Mouse (Mus musculus) MEL (cell line): Measurements from ENCODE around the gene Engase. TPM values are rescaled to one million over a fixed set of nuclear protein-coding genes. Genes with fewer than 3 reads are reported as not detected.

Experiments used
- DNase-seq: peaks from one replicate; pipeline ENCODE4 v3.0.0; 2011; ENCODE audit warnings: low read depth, low spot score
- H3K27ac ChIP-seq: 2 replicates; pipeline ENCODE4 v1.5.1; 2012; ENCODE audit warnings: low read depth, mild to moderate bottlenecking, control low read depth, low read length, moderate library complexity; ENCODE audit not compliant: control insufficient read depth
- H3K27me3 ChIP-seq, 2 experiments: fragments of 150-350 bp in 1 of 2; sonication (generic) in 1 of 2; 2 replicates each; pipeline ENCODE4 v1.6.1; 2012; ENCODE audit warnings: low read length in 2 of 2, mild to moderate bottlenecking in 2 of 2, improper control_type of control experiment in 1 of 2, moderate library complexity in 1 of 2; ENCODE audit not compliant: insufficient read depth in 2 of 2, control insufficient read depth in 1 of 2
- H3K36me3 ChIP-seq, 2 experiments: 2 replicates each; pipeline ENCODE4 v1.6.1; 2012 to 2014; ENCODE audit warnings: low read length in 2 of 2, improper control_type of control experiment in 1 of 2, inconsistent platforms in 1 of 2, mild to moderate bottlenecking in 1 of 2; ENCODE audit not compliant: insufficient read depth in 2 of 2, control insufficient read depth in 1 of 2
- H3K4me1 ChIP-seq, 2 experiments: fragments of 150-350 bp in 1 of 2; sonication (generic) in 1 of 2; 2 replicates each; pipeline ENCODE4 v1.6.1; 2012; ENCODE audit warnings: low read length in 2 of 2, improper control_type of control experiment in 1 of 2, mild to moderate bottlenecking in 1 of 2; ENCODE audit not compliant: insufficient read depth in 2 of 2, control insufficient read depth in 1 of 2
- H3K4me3 ChIP-seq, 2 experiments: fragments of 150-350 bp in 1 of 2; sonication (generic) in 1 of 2; 2 replicates each; pipeline ENCODE4 v1.5.1; 2012; ENCODE audit warnings: low read depth in 2 of 2, low read length in 2 of 2, mild to moderate bottlenecking in 2 of 2, moderate library complexity in 2 of 2, control low read depth in 1 of 2, improper control_type of control experiment in 1 of 2; ENCODE audit not compliant: control insufficient read depth in 1 of 2, insufficient read depth in 1 of 2
- H3K79me2 ChIP-seq: 2 replicates; pipeline ENCODE4 v1.6.1; 2012; ENCODE audit warnings: mild to moderate bottlenecking, low read length, moderate library complexity; ENCODE audit not compliant: control insufficient read depth, poor library complexity, insufficient read depth
- H3K9ac ChIP-seq: 2 replicates; pipeline ENCODE4 v1.6.1; 2012; ENCODE audit warnings: low read depth, mild to moderate bottlenecking, control low read depth, low read length, moderate library complexity; ENCODE audit not compliant: control insufficient read depth, poor library complexity, severe bottlenecking
- H3K9me3 ChIP-seq: fragments of 150-350 bp; sonication (generic); replicated peaks from 2 replicates; pipeline ENCODE4 v1.6.1; 2012; ENCODE audit warnings: mild to moderate bottlenecking, low read length, improper control_type of control experiment, moderate library complexity; ENCODE audit not compliant: insufficient read depth
- BHLHE40 ChIP-seq: IDR thresholded peaks from 2 replicates; pipeline ENCODE4 v1.6.1; 2012; ENCODE audit warnings: low read depth, mild to moderate bottlenecking, inconsistent platforms, low read length, improper control_type of control experiment, borderline replicate concordance
- CHD1 ChIP-seq: IDR thresholded peaks from 2 replicates; pipeline ENCODE4 v1.6.1; 2012; ENCODE audit warnings: low read depth, mild to moderate bottlenecking, inconsistent platforms, low read length, improper control_type of control experiment
- CHD2 ChIP-seq: IDR thresholded peaks from 2 replicates; pipeline ENCODE4 v1.6.1; 2011; ENCODE audit warnings: low read length, improper control_type of control experiment
- CTCF ChIP-seq, 3 experiments: IDR thresholded peaks in 2 of 3; conservative IDR thresholded peaks in 1 of 3; 2 replicates each; pipeline ENCODE4 v1.5.1; 2011 to 2012; ENCODE audit warnings: low read length in 3 of 3, low read depth in 2 of 3, mild to moderate bottlenecking in 2 of 3, improper control_type of control experiment in 1 of 3, inconsistent platforms in 1 of 3, mixed read lengths in 1 of 3, moderate library complexity in 1 of 3; ENCODE audit not compliant: control insufficient read depth in 1 of 3, insufficient read depth in 1 of 3, poor library complexity in 1 of 3, severe bottlenecking in 1 of 3
- E2F4 ChIP-seq: IDR thresholded peaks from 2 replicates; pipeline ENCODE4 v1.6.1; 2011; ENCODE audit warnings: low read depth, low read length, improper control_type of control experiment, borderline replicate concordance
- ELF1 ChIP-seq: IDR thresholded peaks from 2 replicates; pipeline ENCODE4 v1.6.1; 2014; ENCODE audit warnings: low read depth, mild to moderate bottlenecking, inconsistent platforms, low read length, improper control_type of control experiment, moderate library complexity
- EP300 ChIP-seq, 2 experiments: IDR thresholded peaks; 2 replicates each; pipeline ENCODE4 v1.6.1; 2011; ENCODE audit warnings: improper control_type of control experiment in 2 of 2, low read length in 2 of 2, low read depth in 1 of 2, mild to moderate bottlenecking in 1 of 2
- ETS1 ChIP-seq: IDR thresholded peaks from 2 replicates; pipeline ENCODE4 v1.6.1; 2012; ENCODE audit warnings: low read depth, mild to moderate bottlenecking, inconsistent platforms, low read length, improper control_type of control experiment, moderate library complexity
- GABPA ChIP-seq: IDR thresholded peaks from 2 replicates; pipeline ENCODE4 v1.6.1; 2012; ENCODE audit warnings: low read depth, mild to moderate bottlenecking, inconsistent platforms, low read length, improper control_type of control experiment, moderate library complexity
- GATA1 ChIP-seq: IDR thresholded peaks from 2 replicates; pipeline ENCODE4 v1.6.1; 2011; ENCODE audit warnings: low read depth, low read length, improper control_type of control experiment
- HCFC1 ChIP-seq: IDR thresholded peaks from 2 replicates; pipeline ENCODE4 v1.6.1; 2012; ENCODE audit warnings: low read depth, mild to moderate bottlenecking, inconsistent platforms, low read length, improper control_type of control experiment, moderate library complexity
- JUND ChIP-seq: IDR thresholded peaks from 2 replicates; pipeline ENCODE4 v1.6.1; 2011; ENCODE audit warnings: low read depth, mild to moderate bottlenecking, improper control_type of control experiment, low read length
- KAT2A ChIP-seq: conservative IDR thresholded peaks from 2 replicates; pipeline ENCODE4 v1.6.1; 2012; ENCODE audit warnings: low read depth, low read length, improper control_type of control experiment, inconsistent platforms
- MAFK ChIP-seq: IDR thresholded peaks from 2 replicates; pipeline ENCODE4 v1.6.1; 2011; ENCODE audit warnings: low read depth, mild to moderate bottlenecking, low read length, improper control_type of control experiment, borderline replicate concordance
- MAX ChIP-seq: IDR thresholded peaks from 2 replicates; pipeline ENCODE4 v1.6.1; 2011; ENCODE audit warnings: low read length, improper control_type of control experiment
- MAZ ChIP-seq: IDR thresholded peaks from 2 replicates; pipeline ENCODE4 v1.6.1; 2012; ENCODE audit warnings: low read depth, mild to moderate bottlenecking, inconsistent platforms, low read length, improper control_type of control experiment
- MEF2A ChIP-seq: IDR thresholded peaks from 2 replicates; pipeline ENCODE4 v1.6.1; 2014; ENCODE audit warnings: low read depth, mild to moderate bottlenecking, inconsistent platforms, low read length, improper control_type of control experiment; ENCODE audit not compliant: poor library complexity, insufficient replicate concordance, severe bottlenecking; ENCODE audit errors: extremely low read depth
- MXI1 ChIP-seq: IDR thresholded peaks from 2 replicates; pipeline ENCODE4 v1.6.1; 2011; ENCODE audit warnings: mild to moderate bottlenecking, low read depth, low read length, improper control_type of control experiment
- MYB ChIP-seq: IDR thresholded peaks from 2 replicates; pipeline ENCODE4 v1.6.1; 2011; ENCODE audit warnings: mild to moderate bottlenecking, low read depth, low read length, improper control_type of control experiment
- MYC ChIP-seq: IDR thresholded peaks from 2 replicates; pipeline ENCODE4 v1.6.1; 2011; ENCODE audit warnings: low read depth, mild to moderate bottlenecking, low read length, improper control_type of control experiment, moderate library complexity
- NELFE ChIP-seq: IDR thresholded peaks from 2 replicates; pipeline ENCODE4 v1.6.1; 2011; ENCODE audit warnings: low read depth, low read length, improper control_type of control experiment
- NRF1 ChIP-seq: IDR thresholded peaks from 2 replicates; pipeline ENCODE4 v1.6.1; 2014; ENCODE audit warnings: low read depth, mild to moderate bottlenecking, inconsistent platforms, low read length, improper control_type of control experiment, moderate library complexity; ENCODE audit not compliant: poor library complexity, insufficient read depth, severe bottlenecking
- POLR2A ChIP-seq, 2 experiments: IDR thresholded peaks; 2 replicates each; pipeline ENCODE4 v1.6.1; 2011 to 2012; ENCODE audit warnings: low read length in 2 of 2, mild to moderate bottlenecking in 2 of 2, control low read depth in 1 of 2, improper control_type of control experiment in 1 of 2, low read depth in 1 of 2, moderate library complexity in 1 of 2; ENCODE audit not compliant: control insufficient read depth in 1 of 2, insufficient read depth in 1 of 2, poor library complexity in 1 of 2
- POLR2AphosphoS2 ChIP-seq: IDR thresholded peaks from 2 replicates; pipeline ENCODE4 v1.6.1; 2011; ENCODE audit warnings: low read length, improper control_type of control experiment
- POLR2AphosphoS5 ChIP-seq: IDR thresholded peaks from 2 replicates; pipeline ENCODE4 v1.6.1; 2012; ENCODE audit warnings: low read depth, borderline replicate concordance, mild to moderate bottlenecking, inconsistent platforms, low read length, moderate library complexity, mixed read lengths
- RCOR1 ChIP-seq: IDR thresholded peaks from 2 replicates; pipeline ENCODE4 v1.6.1; 2012; ENCODE audit warnings: low read depth, mild to moderate bottlenecking, inconsistent platforms, low read length, improper control_type of control experiment
- SIN3A ChIP-seq: IDR thresholded peaks from 2 replicates; pipeline ENCODE4 v1.6.1; 2012; ENCODE audit warnings: low read length, improper control_type of control experiment, inconsistent platforms
- SMC3 ChIP-seq: IDR thresholded peaks from 2 replicates; pipeline ENCODE4 v1.6.1; 2011; ENCODE audit warnings: low read depth, low read length, improper control_type of control experiment
- TAL1 ChIP-seq: IDR thresholded peaks from 2 replicates; pipeline ENCODE4 v1.6.1; 2012; ENCODE audit warnings: mild to moderate bottlenecking, inconsistent platforms, low read length, moderate library complexity, mixed read lengths
- TBP ChIP-seq: IDR thresholded peaks from 2 replicates; pipeline ENCODE4 v1.8.0; 2011; ENCODE audit warnings: low read depth, low read length, improper control_type of control experiment
- TCF12 ChIP-seq: IDR thresholded peaks from 2 replicates; pipeline ENCODE4 v1.6.1; 2014; ENCODE audit warnings: low read depth, mild to moderate bottlenecking, inconsistent platforms, low read length, improper control_type of control experiment, moderate library complexity
- UBTF ChIP-seq: IDR thresholded peaks from 2 replicates; pipeline ENCODE4 v1.6.1; 2012; ENCODE audit warnings: low read depth, mild to moderate bottlenecking, inconsistent platforms, low read length, improper control_type of control experiment, moderate library complexity, borderline replicate concordance; ENCODE audit not compliant: insufficient read depth
- USF1 ChIP-seq: IDR thresholded peaks from 2 replicates; pipeline ENCODE4 v1.6.1; 2014; ENCODE audit warnings: low read depth, mild to moderate bottlenecking, inconsistent platforms, low read length, improper control_type of control experiment, moderate library complexity
- USF2 ChIP-seq, 2 experiments: IDR thresholded peaks; 2 replicates each; pipeline ENCODE4 v1.6.1; 2011 to 2012; ENCODE audit warnings: improper control_type of control experiment in 2 of 2, low read length in 2 of 2, borderline replicate concordance in 1 of 2, inconsistent platforms in 1 of 2, low read depth in 1 of 2, mild to moderate bottlenecking in 1 of 2; ENCODE audit not compliant: insufficient read depth in 1 of 2
- ZC3H11A ChIP-seq: IDR thresholded peaks from 2 replicates; pipeline ENCODE4 v1.6.1; 2012; ENCODE audit warnings: low read depth, mild to moderate bottlenecking, inconsistent platforms, low read length, improper control_type of control experiment
- ZKSCAN1 ChIP-seq: IDR thresholded peaks from 2 replicates; pipeline ENCODE4 v1.6.1; 2012; ENCODE audit warnings: low read depth, mild to moderate bottlenecking, inconsistent platforms, low read length, improper control_type of control experiment, moderate library complexity
- ZMIZ1 ChIP-seq: IDR thresholded peaks from 2 replicates; pipeline ENCODE4 v1.6.1; 2012; ENCODE audit warnings: low read depth, mild to moderate bottlenecking, inconsistent platforms, low read length, improper control_type of control experiment, moderate library complexity
- ZNF384 ChIP-seq: IDR thresholded peaks from 2 replicates; pipeline ENCODE4 v1.6.1; 2012; ENCODE audit warnings: low read depth, mild to moderate bottlenecking, inconsistent platforms, low read length, improper control_type of control experiment
- polyA plus RNA-seq, 2 experiments: library from polyadenylated mRNA; stranded (reverse) in 1 of 2; unstranded in 1 of 2; fragments of >175 nt in 1 of 2; fragments of >200 nt in 1 of 2; gene quantifications; 2 replicates each; pipeline versions ENCODE4 v1.2.1 to v1.2.4; 2012; ENCODE audit warnings: low replicate concordance in 2 of 2, low read depth in 1 of 2; ENCODE audit not compliant: insufficient read length in 2 of 2, insufficient read depth in 1 of 2, missing spikeins in 1 of 2
- total RNA-seq: library from RNA; depleted of rRNA; stranded (reverse); fragments of 300-350 nt; gene quantifications from 2 replicates; pipeline ENCODE4 v1.2.3, GENCODE M21; 2012

Gene Engase
- total and polyA plus RNA-seq, 3 experiments: 15.3 to 23.5 TPM; not detected in 1

- no peaks in the 10 kb centered on the region for H3K9me3 ChIP-seq
- no peak overlapping the region for H3K4me3 ChIP-seq
- H3K4me1 ChIP-seq: peaks cover 10 to 44% of the 10 kb centered on the region in 2 experiments
- H3K36me3 ChIP-seq: peaks cover 0 to 29% of the 10 kb centered on the region in 2 experiments; a peak in 2 of 4 replicates
- peak; percentile 86 for DNase-seq
- no peaks in the 10 kb centered on the region for H3K27me3 ChIP-seq
- no peaks in the 10 kb centered on the region for H3K79me2 ChIP-seq
- H3K9ac ChIP-seq: no peak overlapping the region
- H3K27ac ChIP-seq: no peak overlapping the region
- TF ChIP-seq CHD2 (no peak), SIN3A (no peak; the same call in 1 of the 2 replicates), TBP (no peak), ZMIZ1 (no peak), SMC3 (peak; percentile 76), ETS1 (no peak), ZKSCAN1 (no peak), MXI1 (no peak), MAX (no peak), POLR2AphosphoS5 (no peak), RCOR1 (no peak), GABPA (no peak), HCFC1 (0 out of 2 replicates have a peak, but pooled peaks have one; percentile 27), MYB (no peak), KAT2A (no peak), MEF2A (no peak), CTCF (IDR thresholded peaks at IDR 0.05 in 2 of 3, conservative IDR thresholded peaks at IDR 0.05 in 1 of 3; ENCODE audit: control insufficient read depth in 1 of 3, insufficient read depth in 1 of 3, low read depth in 2 of 3, low read length in 3 of 3, poor library complexity in 1 of 3, severe bottlenecking in 1 of 3) (peak; percentile 87 to 94 (median 91)), ZC3H11A (peak; percentile 80), GATA1 (no peak), POLR2A (IDR thresholded peaks at IDR 0.05; ENCODE audit: control insufficient read depth in 1 of 2, insufficient read depth in 1 of 2, low read depth in 1 of 2, low read length in 2 of 2, poor library complexity in 1 of 2) (no peak), MYC (peak; percentile 77), MAZ (no peak), BHLHE40 (no peak), POLR2AphosphoS2 (no peak), UBTF (no peak), ELF1 (no peak), NRF1 (no peak), CHD1 (no peak), USF1 (no peak), EP300 (IDR thresholded peaks at IDR 0.05; ENCODE audit: low read depth in 1 of 2, low read length in 2 of 2) (no peak), E2F4 (no peak), MAFK (no peak), NELFE (no peak), TAL1 (no peak), USF2 (IDR thresholded peaks at IDR 0.05; ENCODE audit: borderline replicate concordance in 1 of 2, insufficient read depth in 1 of 2, low read depth in 1 of 2, low read length in 2 of 2) (no peak), ZNF384 (no peak), JUND (no peak), TCF12 (no peak)
Measured at GRCm38 (mm10) chr11:118460280-118460679, 16.3 kb upstream of the Engase start.
